Mouse (Mus musculus): Measurements from ENCODE around the gene Mpp6. TPM values are rescaled to one million over a fixed set of nuclear protein-coding genes. Genes with fewer than 3 reads are reported as not detected.

Gene Mpp6
- polyA plus RNA-seq, 1 experiment from 2014 or later: 54.8 TPM

DNA sequence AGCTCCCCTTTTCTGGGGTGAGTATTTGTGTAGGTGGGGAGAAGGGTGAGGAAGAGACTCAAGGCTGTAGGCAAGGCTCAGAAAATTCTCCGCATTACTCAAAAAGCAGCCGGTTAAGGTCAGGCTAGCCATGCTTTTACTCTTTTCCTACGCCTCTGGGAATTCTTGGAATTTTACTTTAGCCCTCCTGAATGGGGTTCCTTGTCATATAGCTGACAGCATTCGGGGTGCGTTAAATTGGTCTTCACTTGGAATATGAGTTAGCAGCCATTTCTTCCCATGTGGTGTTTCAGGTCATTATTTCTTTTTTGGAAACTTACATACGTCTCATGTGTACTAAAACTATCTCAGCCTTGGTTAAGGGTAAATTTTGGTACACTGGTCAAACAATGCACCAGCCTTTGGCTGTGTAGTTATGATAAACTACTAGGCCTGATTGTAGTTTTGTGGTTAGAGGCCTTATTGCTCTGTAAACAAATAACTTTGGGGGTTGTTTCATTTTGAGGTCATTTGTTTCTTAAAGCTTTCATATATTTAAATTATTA, 1.1 kb downstream of the Mpp6 start:
- Histone ChIP-seq H3K4me3 (ENCODE audit: low read depth, low read length) (peak overlapping the region; percentile 85), H3K4me1 (ENCODE audit: insufficient read depth) (0 out of 2 replicates have a peak, but pooled peaks cover 3% of the 10 kb centered on the region), H3K27me3 (ENCODE audit: insufficient read depth, low read length) (no peaks in the 10 kb centered on the region), H3K27ac (ENCODE audit: low read depth) (peak overlapping the region; percentile 90), H3K9ac (replicated peaks) (peak overlapping the region; percentile 83), H3K36me3 (replicated peaks; ENCODE audit: insufficient read depth, low read length) (no peaks in the 10 kb centered on the region), H3K4me2 (ENCODE audit: low read depth, low read length) (peak overlapping the region; percentile 92), H3K9me3 (ENCODE audit: low read length) (no peaks in the 10 kb centered on the region)
- TF ChIP-seq EP300 (IDR thresholded peaks at IDR 0.05; ENCODE audit: low read depth) (no peak), CTCF (IDR thresholded peaks at IDR 0.05; ENCODE audit: low read depth) (no peak)
- ATAC-seq (no peak), DNase-seq (no peak)
- WGBS (ENCODE audit: insufficient replicate concordance): 7% methylated on average over 6 of the region's 6 CpGs

DNA sequence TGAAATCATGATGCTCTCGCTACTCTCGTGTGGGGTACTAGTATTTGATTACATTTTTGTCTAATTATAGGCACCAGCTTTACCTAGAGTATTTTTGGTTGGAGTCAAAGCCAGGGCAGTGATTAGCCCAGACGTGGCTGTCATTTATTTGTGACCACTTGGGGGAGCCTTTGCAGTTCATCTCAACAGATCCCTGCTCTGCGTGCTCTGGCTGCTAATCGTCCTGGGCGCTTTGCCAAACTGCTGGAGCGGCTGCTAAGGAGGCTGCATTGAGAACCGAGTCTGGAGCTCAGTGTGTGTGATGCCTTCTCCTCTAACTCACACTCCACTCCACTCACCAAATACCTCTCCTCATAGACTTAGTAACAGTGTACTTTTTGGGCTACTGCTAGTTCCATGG, 2.7 kb downstream of the Mpp6 start:
- WGBS (ENCODE audit: insufficient replicate concordance): 4% methylated on average over 8 of the region's 8 CpGs
- ATAC-seq (peak; percentile 26), DNase-seq (peak; percentile 91)
- no peaks in the 10 kb centered on the region for H3K9me3 ChIP-seq (ENCODE audit: low read length)
- peak overlapping the region; percentile 58 for H3K4me2 ChIP-seq (ENCODE audit: low read depth, low read length)
- no peaks in the 10 kb centered on the region for H3K36me3 ChIP-seq (replicated peaks; ENCODE audit: insufficient read depth, low read length)
- no peaks in the 10 kb centered on the region for H3K27me3 ChIP-seq (ENCODE audit: insufficient read depth, low read length)
- no peak overlapping the region; the same call in 1 of the 2 replicates for H3K27ac ChIP-seq (ENCODE audit: low read depth)
- H3K4me3 ChIP-seq (ENCODE audit: low read depth, low read length): peak overlapping the region; percentile 7; the same call in 1 of the 2 replicates
- H3K9ac ChIP-seq (replicated peaks): no peak overlapping the region; the same call in 1 of the 2 replicates
- peak; percentile 84 for TF ChIP-seq CTCF (IDR thresholded peaks at IDR 0.05; ENCODE audit: low read depth)
- no peak for TF ChIP-seq EP300 (IDR thresholded peaks at IDR 0.05; ENCODE audit: low read depth)
- 0 out of 2 replicates have a peak, but pooled peaks cover 3% of the 10 kb centered on the region for H3K4me1 ChIP-seq (ENCODE audit: insufficient read depth)

DNA sequence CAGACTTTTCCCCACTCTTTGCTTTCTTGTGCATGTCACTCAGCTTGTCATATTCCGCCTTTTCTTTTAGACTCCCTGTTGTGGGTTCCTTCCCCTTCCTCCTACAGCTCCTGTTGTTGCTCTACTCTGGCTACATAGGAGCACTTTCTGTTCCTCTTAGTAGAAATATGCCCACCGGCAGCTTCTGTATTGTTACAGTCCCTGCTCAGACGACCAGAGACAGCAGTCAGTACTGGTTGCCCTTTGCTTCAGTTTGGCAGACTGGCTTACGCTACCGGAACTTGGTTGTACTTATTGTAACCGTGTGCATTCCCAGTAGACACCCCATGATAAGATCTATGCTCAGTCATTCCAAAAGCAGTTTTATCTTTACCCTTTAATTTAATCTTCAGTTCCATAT, 4.2 kb downstream of the Mpp6 start:
- DNase-seq: no peak
- ATAC-seq: no peak
- Histone ChIP-seq H3K4me3 (ENCODE audit: low read depth, low read length) (no peak overlapping the region), H3K27me3 (ENCODE audit: insufficient read depth, low read length) (no peaks in the 10 kb centered on the region), H3K9me3 (ENCODE audit: low read length) (no peaks in the 10 kb centered on the region), H3K27ac (ENCODE audit: low read depth) (no peak overlapping the region), H3K4me1 (ENCODE audit: insufficient read depth) (0 out of 2 replicates have a peak, but pooled peaks cover 3% of the 10 kb centered on the region), H3K9ac (replicated peaks) (no peak overlapping the region), H3K4me2 (ENCODE audit: low read depth, low read length) (peak overlapping the region; percentile 15; the same call in 1 of the 2 replicates), H3K36me3 (replicated peaks; ENCODE audit: insufficient read depth, low read length) (no peaks in the 10 kb centered on the region)
- 37% methylated on average over 6 of the region's 6 CpGs for WGBS (ENCODE audit: insufficient replicate concordance)
- TF ChIP-seq EP300 (IDR thresholded peaks at IDR 0.05; ENCODE audit: low read depth): no peak
- TF ChIP-seq CTCF (IDR thresholded peaks at IDR 0.05; ENCODE audit: low read depth): no peak

DNA sequence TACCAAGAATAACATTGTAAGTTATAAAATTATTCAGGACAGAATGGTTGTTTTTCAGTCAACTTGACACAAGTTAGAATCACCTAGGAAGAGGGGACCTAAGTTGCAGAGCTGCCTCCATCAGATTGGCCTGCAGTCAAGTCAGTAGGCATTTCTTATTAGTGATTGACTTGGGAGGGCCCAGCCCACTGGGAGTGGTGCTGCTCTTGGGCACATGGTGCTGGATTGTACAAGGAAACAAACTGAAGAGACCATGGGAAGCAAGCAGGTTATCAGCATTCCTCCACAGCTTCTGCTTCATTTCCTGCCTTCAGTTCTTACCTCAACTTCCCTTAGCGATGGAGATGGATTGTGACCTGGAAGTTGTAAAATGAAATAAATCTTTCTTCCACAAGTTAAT, 10.9 kb downstream of the Mpp6 start:
- TF ChIP-seq EP300 (IDR thresholded peaks at IDR 0.05; ENCODE audit: low read depth): no peak
- TF ChIP-seq CTCF (IDR thresholded peaks at IDR 0.05; ENCODE audit: low read depth): no peak
- 64% methylated on average over 1 of the region's 1 CpGs for WGBS (ENCODE audit: insufficient replicate concordance)
- Histone ChIP-seq H3K9me3 (ENCODE audit: low read length) (no peaks in the 10 kb centered on the region), H3K27ac (ENCODE audit: low read depth) (no peak overlapping the region), H3K4me2 (ENCODE audit: low read depth, low read length) (no peak overlapping the region), H3K4me1 (ENCODE audit: insufficient read depth) (0 out of 2 replicates have a peak, but pooled peaks cover 2% of the 10 kb centered on the region), H3K4me3 (ENCODE audit: low read depth, low read length) (no peak overlapping the region), H3K9ac (replicated peaks) (no peak overlapping the region), H3K36me3 (replicated peaks; ENCODE audit: insufficient read depth, low read length) (no peaks in the 10 kb centered on the region; the same call in none of the 2 replicates), H3K27me3 (ENCODE audit: insufficient read depth, low read length) (no peaks in the 10 kb centered on the region)
- ATAC-seq (no peak), DNase-seq (no peak)

DNA sequence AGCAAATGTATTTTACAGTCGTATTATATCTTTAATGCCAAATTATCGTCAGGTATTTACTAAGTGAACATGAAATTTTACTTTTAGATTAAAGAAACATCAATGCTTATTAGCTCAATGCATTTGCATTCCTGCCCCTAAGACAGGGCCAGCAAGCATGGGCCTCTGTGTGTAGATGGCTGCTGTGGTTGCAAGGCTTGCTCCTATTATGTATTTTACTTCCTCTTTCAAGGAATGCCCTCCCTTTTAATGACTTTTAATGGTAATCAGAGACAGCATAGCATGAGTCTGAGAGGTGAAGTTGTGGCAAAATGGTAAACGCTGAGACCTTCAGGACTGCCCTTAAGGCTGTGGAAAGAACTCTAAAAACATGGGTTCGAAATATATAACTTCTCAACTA, 12.8 kb downstream of the Mpp6 start:
- no peak for DNase-seq
- Histone ChIP-seq H3K36me3 (replicated peaks; ENCODE audit: insufficient read depth, low read length) (peaks cover 5% of the 10 kb centered on the region), H3K9me3 (ENCODE audit: low read length) (no peaks in the 10 kb centered on the region), H3K27ac (ENCODE audit: low read depth) (no peak overlapping the region), H3K4me1 (ENCODE audit: insufficient read depth) (no peaks in the 10 kb centered on the region), H3K9ac (replicated peaks) (no peak overlapping the region), H3K4me2 (ENCODE audit: low read depth, low read length) (no peak overlapping the region), H3K4me3 (ENCODE audit: low read depth, low read length) (no peak overlapping the region), H3K27me3 (ENCODE audit: insufficient read depth, low read length) (no peaks in the 10 kb centered on the region)
- 81% methylated on average over 4 of the region's 4 CpGs for whole genome bisulfite sequencing (ENCODE audit: insufficient replicate concordance)
- TF ChIP-seq EP300 (IDR thresholded peaks at IDR 0.05; ENCODE audit: low read depth) (no peak), CTCF (IDR thresholded peaks at IDR 0.05; ENCODE audit: low read depth) (no peak)
- no peak for ATAC-seq

DNA sequence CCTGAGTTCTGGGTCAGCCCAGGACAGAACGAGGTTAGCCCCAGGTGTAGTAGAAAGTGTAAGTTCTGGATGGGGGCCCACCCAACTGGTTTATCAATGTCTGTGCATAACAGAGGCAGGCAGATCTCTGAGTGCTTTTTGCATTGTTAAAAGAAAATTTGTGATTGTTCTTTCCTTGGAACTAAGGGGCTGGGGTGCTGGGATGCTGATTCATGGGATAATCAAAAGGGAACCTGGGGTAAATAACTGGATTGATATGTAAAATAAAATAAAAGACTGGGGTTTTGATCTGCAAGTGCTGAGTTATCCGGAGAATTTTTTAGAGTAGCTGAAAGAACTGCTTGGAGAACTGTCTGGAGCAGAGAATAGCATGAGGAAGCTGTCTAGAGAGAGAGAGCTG, 14.2 kb downstream of the Mpp6 start:
- no peaks in the 10 kb centered on the region for H3K4me1 ChIP-seq (ENCODE audit: insufficient read depth)
- no peak overlapping the region for H3K27ac ChIP-seq (ENCODE audit: low read depth)
- TF ChIP-seq EP300 (IDR thresholded peaks at IDR 0.05; ENCODE audit: low read depth) (no peak), CTCF (IDR thresholded peaks at IDR 0.05; ENCODE audit: low read depth) (no peak)
- no peak overlapping the region for H3K9ac ChIP-seq (replicated peaks)
- H3K36me3 ChIP-seq (replicated peaks; ENCODE audit: insufficient read depth, low read length): peaks cover 5% of the 10 kb centered on the region
- H3K4me3 ChIP-seq (ENCODE audit: low read depth, low read length): no peak overlapping the region
- ATAC-seq (no peak), DNase-seq (no peak)
- no peaks in the 10 kb centered on the region for H3K9me3 ChIP-seq (ENCODE audit: low read length)
- H3K27me3 ChIP-seq (ENCODE audit: insufficient read depth, low read length): no peaks in the 10 kb centered on the region
- H3K4me2 ChIP-seq (ENCODE audit: low read depth, low read length): no peak overlapping the region
- WGBS (ENCODE audit: insufficient replicate concordance): 76% methylated on average over 2 of the region's 2 CpGs

Data from liver, postnatal 0 days (tissue).